Mouse (Mus musculus): Measurements from ENCODE around the gene Prelp.

DNA sequence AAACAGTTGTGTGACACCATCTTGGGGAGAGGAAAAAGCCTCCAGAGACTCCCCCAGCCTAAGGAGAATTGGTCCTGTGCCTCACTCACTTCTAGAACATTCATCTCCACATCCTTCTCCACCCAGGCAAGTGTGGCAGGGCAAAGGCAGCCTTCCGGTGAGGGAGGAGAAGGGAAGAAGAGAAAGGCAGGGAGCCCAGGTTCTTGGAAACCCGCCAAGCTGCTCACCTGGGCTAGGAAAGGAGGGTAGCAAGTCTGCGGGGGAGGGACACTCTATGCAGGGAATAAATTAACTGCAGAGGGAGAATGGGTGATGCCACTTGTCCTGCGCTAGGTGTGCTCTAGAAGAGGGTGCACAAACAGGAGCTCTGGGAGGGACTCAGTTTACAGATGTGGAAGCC lies 10.2 kb downstream of the Prelp start:
- TF ChIP-seq CTCF (IDR thresholded peaks at IDR 0.05): no peak
- TF ChIP-seq EP300 (IDR thresholded peaks at IDR 0.05): no peak
